Mouse (Mus musculus): ENCODE data around the gene Tesk1. TPM values are rescaled to one million over a fixed set of nuclear protein-coding genes. Genes with fewer than 3 reads are reported as not detected.

Gene Tesk1
- polyA plus RNA-seq, 1 experiment from 2014 or later: 9.5 TPM

- 96% methylated on average over 22 of the region's 22 CpGs for WGBS
- no peak overlapping the region for H3K4me3 ChIP-seq (ENCODE audit: low read depth, low read length)
- ATAC-seq (replicated peaks; ENCODE audit: low FRiP score, low TSS enrichment, low read depth) (no peak), DNase-seq (ENCODE audit: low spot score) (no peak)
- peaks cover 24% of the 10 kb centered on the region for H3K36me3 ChIP-seq (ENCODE audit: control insufficient read depth, insufficient read depth, low read length)
- H3K4me2 ChIP-seq (ENCODE audit: low read length): no peak overlapping the region
- no peaks in the 10 kb centered on the region for H3K9me3 ChIP-seq (ENCODE audit: control insufficient read depth, low read length)
- H3K4me1 ChIP-seq (replicated peaks; ENCODE audit: control insufficient read depth, insufficient read depth, low read length): 0 out of 2 replicates have a peak, but pooled peaks cover 4% of the 10 kb centered on the region
- H3K27me3 ChIP-seq (replicated peaks; ENCODE audit: control insufficient read depth, insufficient read depth, low read length): no peaks in the 10 kb centered on the region
- no peak overlapping the region for H3K9ac ChIP-seq (ENCODE audit: low read length)
- no peak overlapping the region for H3K27ac ChIP-seq (ENCODE audit: low read depth)
Observed at GRCm38 (mm10) chr4:43416071-43416490, 25.7 kb upstream of the Tesk1 start.

GRCm38 (mm10) chr4:43417269-43418062 is 24.3 kb upstream of the Tesk1 start:
- Histone ChIP-seq H3K27me3 (replicated peaks; ENCODE audit: control insufficient read depth, insufficient read depth, low read length) (no peaks in the 10 kb centered on the region), H3K27ac (ENCODE audit: low read depth) (no peak overlapping the region), H3K9me3 (ENCODE audit: control insufficient read depth, low read length) (no peaks in the 10 kb centered on the region), H3K9ac (ENCODE audit: low read length) (no peak overlapping the region), H3K36me3 (ENCODE audit: control insufficient read depth, insufficient read depth, low read length) (peaks cover 35% of the 10 kb centered on the region), H3K4me2 (ENCODE audit: low read length) (no peak overlapping the region), H3K4me1 (replicated peaks; ENCODE audit: control insufficient read depth, insufficient read depth, low read length) (0 out of 2 replicates have a peak, but pooled peaks cover 4% of the 10 kb centered on the region), H3K4me3 (ENCODE audit: low read depth, low read length) (no peak overlapping the region)
- DNase-seq (ENCODE audit: low spot score) (no peak), ATAC-seq (replicated peaks; ENCODE audit: low FRiP score, low TSS enrichment, low read depth) (no peak)
- WGBS: 70% methylated on average over 16 of the region's 16 CpGs

- WGBS: 78% methylated on average over 4 of the region's 4 CpGs
- H3K4me3 ChIP-seq (ENCODE audit: low read depth, low read length): no peak overlapping the region
- H3K27ac ChIP-seq (ENCODE audit: low read depth): no peak overlapping the region
- no peaks in the 10 kb centered on the region for H3K27me3 ChIP-seq (replicated peaks; ENCODE audit: control insufficient read depth, insufficient read depth, low read length)
- DNase-seq (ENCODE audit: low spot score) (no peak), ATAC-seq (replicated peaks; ENCODE audit: low FRiP score, low TSS enrichment, low read depth) (no peak)
- no peak overlapping the region for H3K4me2 ChIP-seq (ENCODE audit: low read length)
- no peak overlapping the region for H3K9ac ChIP-seq (ENCODE audit: low read length)
- peaks cover 45% of the 10 kb centered on the region for H3K36me3 ChIP-seq (ENCODE audit: control insufficient read depth, insufficient read depth, low read length)
- H3K4me1 ChIP-seq (replicated peaks; ENCODE audit: control insufficient read depth, insufficient read depth, low read length): 0 out of 2 replicates have a peak, but pooled peaks cover 4% of the 10 kb centered on the region
- H3K9me3 ChIP-seq (ENCODE audit: control insufficient read depth, low read length): no peaks in the 10 kb centered on the region
Observed at GRCm38 (mm10) chr4:43418450-43418849, 23.3 kb upstream of the Tesk1 start.

GRCm38 (mm10) chr4:43418973-43419656 is 22.6 kb upstream of the Tesk1 start:
- Histone ChIP-seq H3K36me3 (ENCODE audit: control insufficient read depth, insufficient read depth, low read length) (peaks cover 52% of the 10 kb centered on the region), H3K4me1 (replicated peaks; ENCODE audit: control insufficient read depth, insufficient read depth, low read length) (0 out of 2 replicates have a peak, but pooled peaks cover 4% of the 10 kb centered on the region), H3K27ac (ENCODE audit: low read depth) (no peak overlapping the region), H3K4me3 (ENCODE audit: low read depth, low read length) (no peak overlapping the region), H3K9me3 (ENCODE audit: control insufficient read depth, low read length) (no peaks in the 10 kb centered on the region), H3K27me3 (replicated peaks; ENCODE audit: control insufficient read depth, insufficient read depth, low read length) (0 out of 2 replicates have a peak, but pooled peaks cover under 1% of the 10 kb centered on the region), H3K9ac (ENCODE audit: low read length) (no peak overlapping the region), H3K4me2 (ENCODE audit: low read length) (no peak overlapping the region)
- WGBS: 63% methylated on average over 15 of the region's 15 CpGs
- ATAC-seq (replicated peaks; ENCODE audit: low FRiP score, low TSS enrichment, low read depth) (no peak), DNase-seq (ENCODE audit: low spot score) (no peak)

GRCm38 (mm10) chr4:43419801-43420281 is 21.9 kb upstream of the Tesk1 start:
- Histone ChIP-seq H3K27me3 (replicated peaks; ENCODE audit: control insufficient read depth, insufficient read depth, low read length) (0 out of 2 replicates have a peak, but pooled peaks cover 7% of the 10 kb centered on the region), H3K4me2 (ENCODE audit: low read length) (no peak overlapping the region), H3K9me3 (ENCODE audit: control insufficient read depth, low read length) (no peaks in the 10 kb centered on the region), H3K36me3 (ENCODE audit: control insufficient read depth, insufficient read depth, low read length) (peaks cover 57% of the 10 kb centered on the region), H3K9ac (ENCODE audit: low read length) (no peak overlapping the region), H3K4me1 (replicated peaks; ENCODE audit: control insufficient read depth, insufficient read depth, low read length) (0 out of 2 replicates have a peak, but pooled peaks cover 4% of the 10 kb centered on the region), H3K4me3 (ENCODE audit: low read depth, low read length) (no peak overlapping the region), H3K27ac (ENCODE audit: low read depth) (no peak overlapping the region)
- DNase-seq (ENCODE audit: low spot score) (no peak), ATAC-seq (replicated peaks; ENCODE audit: low FRiP score, low TSS enrichment, low read depth) (no peak)
- WGBS: 63% methylated on average over 9 of the region's 9 CpGs

- Histone ChIP-seq H3K27me3 (replicated peaks; ENCODE audit: control insufficient read depth, insufficient read depth, low read length) (0 out of 2 replicates have a peak, but pooled peaks cover 7% of the 10 kb centered on the region), H3K4me1 (replicated peaks; ENCODE audit: control insufficient read depth, insufficient read depth, low read length) (0 out of 2 replicates have a peak, but pooled peaks cover 4% of the 10 kb centered on the region), H3K27ac (ENCODE audit: low read depth) (no peak overlapping the region), H3K4me3 (ENCODE audit: low read depth, low read length) (no peak overlapping the region), H3K4me2 (ENCODE audit: low read length) (no peak overlapping the region), H3K9me3 (ENCODE audit: control insufficient read depth, low read length) (no peaks in the 10 kb centered on the region), H3K9ac (ENCODE audit: low read length) (no peak overlapping the region), H3K36me3 (ENCODE audit: control insufficient read depth, insufficient read depth, low read length) (peaks cover 57% of the 10 kb centered on the region)
- ATAC-seq (replicated peaks; ENCODE audit: low FRiP score, low TSS enrichment, low read depth) (no peak), DNase-seq (ENCODE audit: low spot score) (peak; percentile 86)
- 6% methylated on average over 6 of the region's 6 CpGs for WGBS
Observed at GRCm38 (mm10) chr4:43420305-43420704, 21.4 kb upstream of the Tesk1 start.

GRCm38 (mm10) chr4:43421632-43422240 is 20.0 kb upstream of the Tesk1 start:
- Histone ChIP-seq H3K4me2 (ENCODE audit: low read length) (no peak overlapping the region), H3K36me3 (ENCODE audit: control insufficient read depth, insufficient read depth, low read length) (peaks cover 59% of the 10 kb centered on the region), H3K9ac (ENCODE audit: low read length) (no peak overlapping the region), H3K27me3 (replicated peaks; ENCODE audit: control insufficient read depth, insufficient read depth, low read length) (peaks cover 14% of the 10 kb centered on the region), H3K27ac (ENCODE audit: low read depth) (no peak overlapping the region), H3K9me3 (ENCODE audit: control insufficient read depth, low read length) (no peaks in the 10 kb centered on the region), H3K4me1 (replicated peaks; ENCODE audit: control insufficient read depth, insufficient read depth, low read length) (0 out of 2 replicates have a peak, but pooled peaks cover 4% of the 10 kb centered on the region), H3K4me3 (ENCODE audit: low read depth, low read length) (no peak overlapping the region)
- WGBS: 76% methylated on average over 28 of the region's 28 CpGs
- DNase-seq (ENCODE audit: low spot score) (no peak), ATAC-seq (replicated peaks; ENCODE audit: low FRiP score, low TSS enrichment, low read depth) (no peak)

- Histone ChIP-seq H3K4me2 (ENCODE audit: low read length) (no peak overlapping the region), H3K9ac (ENCODE audit: low read length) (no peak overlapping the region), H3K27ac (ENCODE audit: low read depth) (no peak overlapping the region), H3K27me3 (replicated peaks; ENCODE audit: control insufficient read depth, insufficient read depth, low read length) (peaks cover 24% of the 10 kb centered on the region), H3K36me3 (ENCODE audit: control insufficient read depth, insufficient read depth, low read length) (peaks cover 56% of the 10 kb centered on the region), H3K9me3 (ENCODE audit: control insufficient read depth, low read length) (no peaks in the 10 kb centered on the region), H3K4me1 (replicated peaks; ENCODE audit: control insufficient read depth, insufficient read depth, low read length) (peaks cover 2% of the 10 kb centered on the region; the same call in 1 of the 2 replicates), H3K4me3 (ENCODE audit: low read depth, low read length) (no peak overlapping the region)
- ATAC-seq (replicated peaks; ENCODE audit: low FRiP score, low TSS enrichment, low read depth): no peak
- no peak for DNase-seq (ENCODE audit: low spot score)
- WGBS: 92% methylated on average over 20 of the region's 20 CpGs
Observed at GRCm38 (mm10) chr4:43423267-43423934, 18.3 kb upstream of the Tesk1 start.

Data from intestine, embryonic 14.5 days (tissue).